Mouse (Mus musculus) liver, postnatal 0 days (tissue): ENCODE measurements around the gene Knop1. TPM values are rescaled to one million over a fixed set of nuclear protein-coding genes. Genes with fewer than 3 reads are reported as not detected.

ENCODE experiments used
- ATAC-seq: fragments of 200-750 bp; cut with Nextera tagmentation; 2 replicates; pipeline ENCODE4 v1.8.0; 2017; ENCODE audit warnings: mild to moderate bottlenecking, moderate library complexity
- DNase-seq: peaks from one replicate; pipeline ENCODE4 v3.0.0-alpha.2; 2016
- H3K27ac ChIP-seq: fragments of 300-500 bp; sonication (generic); 2 replicates; pipeline ENCODE4 v1.5.1; 2014; ENCODE audit warnings: antibody characterized with exemption, moderate library complexity, mild to moderate bottlenecking, low read depth
- H3K27me3 ChIP-seq: fragments of 300-500 bp; sonication (generic); 2 replicates; pipeline ENCODE4 v1.6.1; 2014; ENCODE audit warnings: low read length, control low read depth, mixed read lengths; ENCODE audit not compliant: insufficient read depth
- H3K36me3 ChIP-seq: fragments of 300-500 bp; sonication (generic); replicated peaks from 2 replicates; pipeline ENCODE4 v1.6.1; 2014; ENCODE audit warnings: mild to moderate bottlenecking, control low read depth, low read length, moderate library complexity, mixed read lengths; ENCODE audit not compliant: insufficient read depth
- H3K4me1 ChIP-seq: fragments of 300-500 bp; sonication (generic); 2 replicates; pipeline ENCODE4 v1.6.1; 2014; ENCODE audit warnings: antibody characterized with exemption, mild to moderate bottlenecking, control low read depth; ENCODE audit not compliant: insufficient read depth
- H3K4me2 ChIP-seq: fragments of 300-500 bp; sonication (generic); 2 replicates; pipeline ENCODE4 v1.6.1; 2014; ENCODE audit warnings: low read depth, mild to moderate bottlenecking, low read length, moderate library complexity, mixed read lengths
- H3K4me3 ChIP-seq: fragments of 300-500 bp; sonication (generic); 2 replicates; pipeline ENCODE4 v1.5.1; 2014; ENCODE audit warnings: low read depth, low read length
- H3K9ac ChIP-seq: fragments of 300-500 bp; sonication (generic); replicated peaks from 2 replicates; pipeline ENCODE4 v1.6.1; 2014; ENCODE audit warnings: mild to moderate bottlenecking, moderate library complexity
- H3K9me3 ChIP-seq: fragments of 300-500 bp; sonication (generic); 2 replicates; pipeline ENCODE4 v1.6.1; 2016; ENCODE audit warnings: mild to moderate bottlenecking, control low read depth, low read length, mixed read lengths
- CTCF ChIP-seq: sonication (generic); IDR thresholded peaks from 2 replicates; pipeline ENCODE4 v1.5.1; 2016; ENCODE audit warnings: antibody characterized with exemption, low read depth
- EP300 ChIP-seq: IDR thresholded peaks from 2 replicates; pipeline ENCODE4 v1.6.1; 2016; ENCODE audit warnings: antibody characterized with exemption, low read depth, mild to moderate bottlenecking
- WGBS: fragments of 180-500 bp; shearing (Covaris S2); extraction: QIAGEN DNeasy Blood & Tissue Kit; methylation state at CpG from one replicate; pipeline ENCODE4 v1.1.7; 2014; ENCODE audit not compliant: insufficient replicate concordance; 5-methylcytosine and 5-hydroxymethylcytosine counted together
- polyA plus RNA-seq: library from polyadenylated mRNA; unstranded; fragments of >200 nt; fragmentation: Nextera tagmentation; extraction: Ambion mirVana; gene quantifications from 2 replicates; pipeline ENCODE4 v1.2.1, GENCODE M21; 2015

Gene Knop1
- 29.9 and 31.5 TPM in 2 replicates for polyA plus RNA-seq

DNA sequence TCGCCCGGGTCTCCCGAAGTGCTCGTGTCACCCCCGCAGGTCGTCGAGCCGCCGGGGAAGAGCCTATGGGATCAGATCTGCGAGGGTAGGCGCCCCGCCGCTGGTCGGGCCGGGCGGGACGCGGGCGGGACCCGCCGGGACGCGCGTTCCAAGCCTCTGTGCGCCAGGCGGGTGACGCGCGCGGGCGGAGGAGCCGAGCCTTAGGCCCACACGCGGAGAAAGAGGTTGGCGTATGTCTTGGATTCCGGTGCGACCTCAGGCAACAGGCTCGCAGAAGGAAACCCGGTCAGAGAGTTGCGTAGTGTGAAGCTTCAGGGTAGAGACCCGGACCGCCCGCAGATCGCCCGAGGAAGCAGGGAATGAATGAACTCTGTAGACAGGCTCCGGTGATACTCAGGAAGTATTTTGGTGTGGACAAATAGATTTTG is at the start of gene Knop1:
Knop1 (minus strand) TSS at position 378 of the 428 bp plus-strand sequence.
- no peaks in the 10 kb centered on the region for H3K27me3 ChIP-seq
- no peak for TF ChIP-seq EP300
- no peak for TF ChIP-seq CTCF
- peak within 1 kb of the TSS; percentile 81 for H3K4me2 ChIP-seq
- DNase-seq = no peak
- no peaks in the 10 kb centered on the region for H3K9me3 ChIP-seq
- WGBS = under 1% methylated on average over 46 of the region's 46 CpGs
- H3K9ac ChIP-seq = peak within 1 kb of the TSS; percentile 65
- H3K27ac ChIP-seq = peak within 1 kb of the TSS; percentile 62
- peak; percentile 72 for ATAC-seq
- H3K4me3 ChIP-seq = peak within 1 kb of the TSS; percentile 81
- peaks cover 7% of the 10 kb centered on the region for H3K4me1 ChIP-seq
- H3K36me3 ChIP-seq = peaks cover 13% of the 10 kb centered on the region; the same call in 1 of the 2 replicates

- no peak for ATAC-seq
- TF ChIP-seq EP300 (no peak), CTCF (no peak)
- Histone ChIP-seq H3K36me3 (no peaks in the 10 kb centered on the region), H3K9me3 (no peaks in the 10 kb centered on the region), H3K27me3 (no peaks in the 10 kb centered on the region), H3K4me3 (no peak overlapping the region), H3K4me1 (no peaks in the 10 kb centered on the region), H3K27ac (no peak overlapping the region), H3K9ac (no peak overlapping the region), H3K4me2 (no peak overlapping the region)
- 75% methylated on average over 4 of the region's 4 CpGs for WGBS
- no peak for DNase-seq
Measured at GRCm38 (mm10) chr7:118904530-118904929, 48.5 kb upstream of the Knop1 start.

DNA sequence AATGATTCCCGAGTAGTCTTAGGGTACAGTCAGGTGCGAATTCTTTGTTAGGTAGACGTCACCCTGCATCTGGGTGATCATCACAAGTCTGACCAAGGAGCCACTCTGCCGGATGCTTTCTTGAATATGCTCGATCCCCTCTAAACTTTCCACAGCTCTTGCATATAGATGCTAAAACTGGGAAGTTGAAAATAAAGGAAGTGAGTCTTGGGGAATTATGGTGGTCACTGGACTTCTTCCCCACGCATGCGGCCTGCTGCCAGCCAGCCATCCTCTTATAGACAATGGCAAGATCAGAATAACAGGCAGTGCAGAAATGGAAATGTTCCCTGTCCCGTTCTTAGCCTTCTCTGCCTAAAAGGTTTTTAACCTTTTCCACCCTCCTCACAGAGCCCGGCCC is 47.8 kb upstream of the Knop1 start:
- Histone ChIP-seq H3K27me3 (no peaks in the 10 kb centered on the region), H3K36me3 (no peaks in the 10 kb centered on the region), H3K27ac (no peak overlapping the region), H3K4me2 (no peak overlapping the region), H3K4me3 (no peak overlapping the region), H3K4me1 (no peaks in the 10 kb centered on the region), H3K9me3 (no peaks in the 10 kb centered on the region), H3K9ac (no peak overlapping the region)
- WGBS = 72% methylated on average over 9 of the region's 9 CpGs
- DNase-seq = no peak
- TF ChIP-seq EP300 = no peak
- TF ChIP-seq CTCF = no peak
- no peak for ATAC-seq

- Histone ChIP-seq H3K4me1 (no peaks in the 10 kb centered on the region), H3K9ac (no peak overlapping the region), H3K4me3 (no peak overlapping the region), H3K36me3 (no peaks in the 10 kb centered on the region), H3K27me3 (no peaks in the 10 kb centered on the region), H3K27ac (no peak overlapping the region), H3K9me3 (no peaks in the 10 kb centered on the region), H3K4me2 (no peak overlapping the region)
- no peak for DNase-seq
- 59% methylated on average over 13 of the region's 13 CpGs for WGBS
- no peak for TF ChIP-seq EP300
- TF ChIP-seq CTCF = no peak
- ATAC-seq = no peak
Measured at GRCm38 (mm10) chr7:118902944-118903343, 46.9 kb upstream of the Knop1 start.

GRCm38 (mm10) chr7:118900090-118900489 is 44.0 kb upstream of the Knop1 start:
- Histone ChIP-seq H3K4me3 (no peak overlapping the region), H3K9me3 (no peaks in the 10 kb centered on the region), H3K27ac (no peak overlapping the region), H3K9ac (no peak overlapping the region), H3K4me1 (no peaks in the 10 kb centered on the region), H3K27me3 (no peaks in the 10 kb centered on the region), H3K4me2 (no peak overlapping the region), H3K36me3 (no peaks in the 10 kb centered on the region)
- WGBS = 75% methylated on average over 2 of the region's 2 CpGs
- TF ChIP-seq CTCF (no peak), EP300 (no peak)
- DNase-seq = no peak
- no peak for ATAC-seq

DNA sequence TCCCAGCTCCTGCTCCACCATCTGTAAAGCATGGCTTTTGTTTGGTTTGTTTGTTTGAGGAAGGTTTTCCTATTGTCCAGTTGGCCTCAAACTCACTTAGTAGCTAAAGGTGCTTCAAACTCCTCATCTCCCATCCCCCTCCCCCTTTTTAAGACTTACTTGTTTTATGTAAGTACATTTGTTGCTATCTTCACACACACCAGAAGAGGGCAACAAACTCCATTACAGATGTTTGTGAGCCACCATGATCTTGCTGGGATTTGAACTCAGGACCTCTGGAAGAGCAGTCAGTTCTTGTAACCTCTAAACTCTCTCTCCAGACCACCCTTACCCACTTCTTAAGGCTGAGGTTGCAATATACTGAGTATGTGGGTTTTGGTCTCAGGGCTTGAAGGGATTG is 42.0 kb upstream of the Knop1 start:
- ATAC-seq (no peak), DNase-seq (no peak)
- no peaks in the 10 kb centered on the region for H3K4me1 ChIP-seq
- no peak overlapping the region for H3K4me2 ChIP-seq
- no peak overlapping the region for H3K9ac ChIP-seq
- no peak overlapping the region for H3K4me3 ChIP-seq
- no peak overlapping the region for H3K27ac ChIP-seq
- no peaks in the 10 kb centered on the region for H3K36me3 ChIP-seq
- no peaks in the 10 kb centered on the region for H3K9me3 ChIP-seq
- no peak for TF ChIP-seq EP300
- TF ChIP-seq CTCF = no peak
- no peaks in the 10 kb centered on the region for H3K27me3 ChIP-seq
